ENCODE assay signal across 20 mouse cellular contexts in genomic region chr13:29574784-29575183, GRCm38 (mm10).
DNase-seq lines count a peak whose midpoint lies in the region; ATAC-seq and TF ChIP-seq lines count a peak whose summit lies in the region.
"Had no signal": no experiment of that assay in that cellular context is flagged by ENCODE, and none has a peak within 500 bp of the region (broad histone marks: within the 10 kb centered on the region; RNA-seq: fewer than 3 reads in every experiment).

No protein-coding gene starts in this region.

- no peaks in the 10 kb centered on the region for H3K36me3 ChIP-seq in heart, embryonic 13.5 days
- H3K36me3 ChIP-seq in heart, embryonic 11.5 days (ENCODE audit: control insufficient read depth, insufficient read depth, low read length): no peaks in the 10 kb centered on the region
- no peaks in the 10 kb centered on the region for H3K36me3 ChIP-seq in lung, embryonic 16.5 days (ENCODE audit: control insufficient read depth, insufficient read depth, low read length)
- H3K36me3 ChIP-seq: embryonic facial prominence, embryonic 13.5 days; hindbrain, embryonic 12.5 days; midbrain, embryonic 12.5 days; neural tube, embryonic 12.5 days had no signal

- DNase-seq in lung, adult 2 months: no peak
- DNase-seq in lung, postnatal 4 days: peak; percentile 9 to 26
- DNase-seq in layer of hippocampus, adult 11-12 months (ENCODE audit: low spot score): no peak
- DNase-seq: adrenal gland, adult 8-10 months; cerebellum, postnatal 10 days; kidney, adult 9 months; kidney, postnatal 25 days; right cerebral cortex, postnatal 4 days had no signal

- H3K4me2 ChIP-seq in heart, embryonic 13.5 days: no peak overlapping the region
- H3K4me2 ChIP-seq in heart, embryonic 11.5 days: no peak overlapping the region
- no peak overlapping the region for H3K4me2 ChIP-seq in lung, embryonic 16.5 days (ENCODE audit: low read depth, low read length)
- H3K4me2 ChIP-seq: embryonic facial prominence, embryonic 13.5 days; hindbrain, embryonic 12.5 days; liver, embryonic 11.5 days; midbrain, embryonic 12.5 days; neural tube, embryonic 12.5 days had no signal

- no peak overlapping the region for H3K4me3 ChIP-seq in heart, embryonic 13.5 days
- H3K4me3 ChIP-seq in heart, embryonic 11.5 days (ENCODE audit: low read depth, low read length): no peak overlapping the region
- no peak overlapping the region for H3K4me3 ChIP-seq in lung, embryonic 16.5 days (ENCODE audit: low read length)
- no peak overlapping the region for H3K4me3 ChIP-seq in lung, adult 2 months (replicated peaks; ENCODE audit: extremely low read depth, low read depth, low read length)
- no peak overlapping the region for H3K4me3 ChIP-seq in embryonic fibroblast, embryonic 13.5 days (ENCODE audit: insufficient read depth, low read length)
- H3K4me3 ChIP-seq: embryonic facial prominence, embryonic 13.5 days; hindbrain, embryonic 12.5 days; midbrain, embryonic 12.5 days; neural tube, embryonic 12.5 days had no signal

- TF ChIP-seq POLR2A in lung, adult 2 months (IDR thresholded peaks at IDR 0.05; ENCODE audit: borderline replicate concordance, extremely low read depth, low read depth, low read length): no peak
- TF ChIP-seq POLR2A in embryonic fibroblast, embryonic 13.5 days (IDR thresholded peaks at IDR 0.05; ENCODE audit: low read depth, low read length): no peak

- no peak overlapping the region for H3K9ac ChIP-seq in heart, embryonic 13.5 days
- no peak overlapping the region for H3K9ac ChIP-seq in heart, embryonic 11.5 days (ENCODE audit: low read depth, low read length)
- no peak overlapping the region for H3K9ac ChIP-seq in lung, embryonic 16.5 days (ENCODE audit: low read length)
- H3K9ac ChIP-seq: embryonic facial prominence, embryonic 13.5 days; hindbrain, embryonic 12.5 days; midbrain, embryonic 12.5 days; neural tube, embryonic 12.5 days had no signal

- no peak for TF ChIP-seq CTCF in lung, adult 2 months (IDR thresholded peaks at IDR 0.05; ENCODE audit: insufficient read depth, low read length)
- TF ChIP-seq CTCF in embryonic fibroblast, embryonic 13.5 days (IDR thresholded peaks at IDR 0.05; ENCODE audit: borderline replicate concordance, insufficient read depth, low read length): no peak

- H3K27me3 ChIP-seq in heart, embryonic 13.5 days (replicated peaks): no peaks in the 10 kb centered on the region
- no peaks in the 10 kb centered on the region for H3K27me3 ChIP-seq in heart, embryonic 11.5 days (ENCODE audit: control insufficient read depth, insufficient read depth, low read length)
- H3K27me3 ChIP-seq in lung, embryonic 16.5 days (ENCODE audit: control insufficient read depth, insufficient read depth, low read depth, low read length): no peaks in the 10 kb centered on the region
- H3K27me3 ChIP-seq: embryonic facial prominence, embryonic 13.5 days; hindbrain, embryonic 12.5 days; midbrain, embryonic 12.5 days; neural tube, embryonic 12.5 days had no signal

- peak overlapping the region; percentile 65 for H3K27ac ChIP-seq in heart, embryonic 13.5 days (replicated peaks)
- no peak overlapping the region for H3K27ac ChIP-seq in heart, embryonic 11.5 days (ENCODE audit: low read depth, low read length)
- no peak overlapping the region for H3K27ac ChIP-seq in lung, embryonic 16.5 days (ENCODE audit: low read length)
- peak overlapping the region; percentile 70 for H3K27ac ChIP-seq in embryonic fibroblast, embryonic 13.5 days (ENCODE audit: insufficient read depth, low read length)
- H3K27ac ChIP-seq: embryonic facial prominence, embryonic 13.5 days; hindbrain, embryonic 12.5 days; macrophage; midbrain, embryonic 12.5 days; neural tube, embryonic 12.5 days had no signal

- no peaks in the 10 kb centered on the region for H3K9me3 ChIP-seq in heart, embryonic 13.5 days
- no peaks in the 10 kb centered on the region for H3K9me3 ChIP-seq in heart, embryonic 11.5 days (replicated peaks; ENCODE audit: control insufficient read depth, low read length)
- no peaks in the 10 kb centered on the region for H3K9me3 ChIP-seq in lung, embryonic 16.5 days (ENCODE audit: control insufficient read depth, low read length)
- H3K9me3 ChIP-seq: hindbrain, embryonic 12.5 days; midbrain, embryonic 12.5 days; neural tube, embryonic 12.5 days had no signal

- 8% methylated on average over 1 of the region's 1 CpGs for WGBS in heart, embryonic 13.5 days
- 15% methylated on average over 1 of the region's 1 CpGs for WGBS in heart, embryonic 11.5 days (ENCODE audit: insufficient replicate concordance)
- 9% methylated on average over 1 of the region's 1 CpGs for WGBS in lung, embryonic 16.5 days
- 34% methylated on average over 1 of the region's 1 CpGs for WGBS in lung, adult 2 months

- no peak for ATAC-seq in heart, embryonic 13.5 days (ENCODE audit: extremely low read depth, insufficient number of reproducible peaks, low FRiP score, low TSS enrichment)
- no peak for ATAC-seq in heart, embryonic 11.5 days (replicated peaks; ENCODE audit: insufficient number of reproducible peaks, low FRiP score, low TSS enrichment)
- ATAC-seq in lung, embryonic 16.5 days (ENCODE audit: low read depth): peak; percentile 31; the same call in 1 of the 2 replicates
- no peak for ATAC-seq in monocyte, adult 5-6 weeks (replicated peaks; ENCODE audit: insufficient number of reproducible peaks, low FRiP score, low TSS enrichment, poor library complexity, severe bottlenecking)
- ATAC-seq: forebrain, embryonic 16.5 days had no signal

- H3K4me1 ChIP-seq in heart, embryonic 13.5 days: peaks cover 31% of the 10 kb centered on the region
- H3K4me1 ChIP-seq in heart, embryonic 11.5 days (ENCODE audit: control insufficient read depth, insufficient read depth, low read length): peaks cover 13% of the 10 kb centered on the region
- peaks cover 2% of the 10 kb centered on the region for H3K4me1 ChIP-seq in lung, embryonic 16.5 days (replicated peaks; ENCODE audit: control insufficient read depth, insufficient read depth, low read length)
- peaks cover 2% of the 10 kb centered on the region; the same call in 1 of the 2 replicates for H3K4me1 ChIP-seq in lung, adult 2 months (ENCODE audit: control insufficient read depth, insufficient read depth, low read length)
- H3K4me1 ChIP-seq in embryonic fibroblast, embryonic 13.5 days (ENCODE audit: control insufficient read depth, insufficient read depth, low read length): peaks cover 21% of the 10 kb centered on the region
- H3K4me1 ChIP-seq: midbrain, embryonic 12.5 days had no signal

Comparison
In these comparisons a context has a peak if more than half of its experiments do, and no peak if none do; other contexts are left out.
1. H3K27ac ChIP-seq: peak in heart, embryonic 13.5 days (single experiment) and embryonic fibroblast, embryonic 13.5 days (single experiment); none in heart, embryonic 11.5 days (single experiment) and lung, embryonic 16.5 days (single experiment).
2. DNase-seq: peak in lung, postnatal 4 days (2 of 2); none in lung, adult 2 months (single experiment) and layer of hippocampus, adult 11-12 months (single experiment).